Mouse (Mus musculus) MEL (cell line): ENCODE measurements around the gene Nrip2. TPM values are rescaled to one million over a fixed set of nuclear protein-coding genes. Genes with fewer than 3 reads are reported as not detected.

Source experiments
- DNase-seq: peaks from one replicate; pipeline ENCODE4 v3.0.0; 2011; ENCODE audit warnings: low read depth, low spot score
- H3K27ac ChIP-seq: 2 replicates; pipeline ENCODE4 v1.5.1; 2012; ENCODE audit warnings: low read depth, mild to moderate bottlenecking, control low read depth, low read length, moderate library complexity; ENCODE audit not compliant: control insufficient read depth
- H3K27me3 ChIP-seq, 2 experiments: fragments of 150-350 bp in 1 of 2; sonication (generic) in 1 of 2; 2 replicates each; pipeline ENCODE4 v1.6.1; 2012; ENCODE audit warnings: low read length in 2 of 2, mild to moderate bottlenecking in 2 of 2, improper control_type of control experiment in 1 of 2, moderate library complexity in 1 of 2; ENCODE audit not compliant: insufficient read depth in 2 of 2, control insufficient read depth in 1 of 2
- H3K36me3 ChIP-seq, 2 experiments: 2 replicates each; pipeline ENCODE4 v1.6.1; 2012 to 2014; ENCODE audit warnings: low read length in 2 of 2, improper control_type of control experiment in 1 of 2, inconsistent platforms in 1 of 2, mild to moderate bottlenecking in 1 of 2; ENCODE audit not compliant: insufficient read depth in 2 of 2, control insufficient read depth in 1 of 2
- H3K4me1 ChIP-seq, 2 experiments: fragments of 150-350 bp in 1 of 2; sonication (generic) in 1 of 2; 2 replicates each; pipeline ENCODE4 v1.6.1; 2012; ENCODE audit warnings: low read length in 2 of 2, improper control_type of control experiment in 1 of 2, mild to moderate bottlenecking in 1 of 2; ENCODE audit not compliant: insufficient read depth in 2 of 2, control insufficient read depth in 1 of 2
- H3K4me3 ChIP-seq, 2 experiments: fragments of 150-350 bp in 1 of 2; sonication (generic) in 1 of 2; 2 replicates each; pipeline ENCODE4 v1.5.1; 2012; ENCODE audit warnings: low read depth in 2 of 2, low read length in 2 of 2, mild to moderate bottlenecking in 2 of 2, moderate library complexity in 2 of 2, control low read depth in 1 of 2, improper control_type of control experiment in 1 of 2; ENCODE audit not compliant: control insufficient read depth in 1 of 2, insufficient read depth in 1 of 2
- H3K79me2 ChIP-seq: 2 replicates; pipeline ENCODE4 v1.6.1; 2012; ENCODE audit warnings: mild to moderate bottlenecking, low read length, moderate library complexity; ENCODE audit not compliant: control insufficient read depth, poor library complexity, insufficient read depth
- H3K9ac ChIP-seq: 2 replicates; pipeline ENCODE4 v1.6.1; 2012; ENCODE audit warnings: low read depth, mild to moderate bottlenecking, control low read depth, low read length, moderate library complexity; ENCODE audit not compliant: control insufficient read depth, poor library complexity, severe bottlenecking
- H3K9me3 ChIP-seq: fragments of 150-350 bp; sonication (generic); replicated peaks from 2 replicates; pipeline ENCODE4 v1.6.1; 2012; ENCODE audit warnings: mild to moderate bottlenecking, low read length, improper control_type of control experiment, moderate library complexity; ENCODE audit not compliant: insufficient read depth
- CHD1 ChIP-seq: IDR thresholded peaks from 2 replicates; pipeline ENCODE4 v1.6.1; 2012; ENCODE audit warnings: low read depth, mild to moderate bottlenecking, inconsistent platforms, low read length, improper control_type of control experiment
- CHD2 ChIP-seq: IDR thresholded peaks from 2 replicates; pipeline ENCODE4 v1.6.1; 2011; ENCODE audit warnings: low read length, improper control_type of control experiment
- CTCF ChIP-seq, 3 experiments: IDR thresholded peaks in 2 of 3; conservative IDR thresholded peaks in 1 of 3; 2 replicates each; pipeline ENCODE4 v1.5.1; 2011 to 2012; ENCODE audit warnings: low read length in 3 of 3, low read depth in 2 of 3, mild to moderate bottlenecking in 2 of 3, improper control_type of control experiment in 1 of 3, inconsistent platforms in 1 of 3, mixed read lengths in 1 of 3, moderate library complexity in 1 of 3; ENCODE audit not compliant: control insufficient read depth in 1 of 3, insufficient read depth in 1 of 3, poor library complexity in 1 of 3, severe bottlenecking in 1 of 3
- E2F4 ChIP-seq: IDR thresholded peaks from 2 replicates; pipeline ENCODE4 v1.6.1; 2011; ENCODE audit warnings: low read depth, low read length, improper control_type of control experiment, borderline replicate concordance
- ETS1 ChIP-seq: IDR thresholded peaks from 2 replicates; pipeline ENCODE4 v1.6.1; 2012; ENCODE audit warnings: low read depth, mild to moderate bottlenecking, inconsistent platforms, low read length, improper control_type of control experiment, moderate library complexity
- HCFC1 ChIP-seq: IDR thresholded peaks from 2 replicates; pipeline ENCODE4 v1.6.1; 2012; ENCODE audit warnings: low read depth, mild to moderate bottlenecking, inconsistent platforms, low read length, improper control_type of control experiment, moderate library complexity
- JUND ChIP-seq: IDR thresholded peaks from 2 replicates; pipeline ENCODE4 v1.6.1; 2011; ENCODE audit warnings: low read depth, mild to moderate bottlenecking, improper control_type of control experiment, low read length
- MAFK ChIP-seq: IDR thresholded peaks from 2 replicates; pipeline ENCODE4 v1.6.1; 2011; ENCODE audit warnings: low read depth, mild to moderate bottlenecking, low read length, improper control_type of control experiment, borderline replicate concordance
- MAX ChIP-seq: IDR thresholded peaks from 2 replicates; pipeline ENCODE4 v1.6.1; 2011; ENCODE audit warnings: low read length, improper control_type of control experiment
- MEF2A ChIP-seq: IDR thresholded peaks from 2 replicates; pipeline ENCODE4 v1.6.1; 2014; ENCODE audit warnings: low read depth, mild to moderate bottlenecking, inconsistent platforms, low read length, improper control_type of control experiment; ENCODE audit not compliant: poor library complexity, insufficient replicate concordance, severe bottlenecking; ENCODE audit errors: extremely low read depth
- MXI1 ChIP-seq: IDR thresholded peaks from 2 replicates; pipeline ENCODE4 v1.6.1; 2011; ENCODE audit warnings: mild to moderate bottlenecking, low read depth, low read length, improper control_type of control experiment
- MYB ChIP-seq: IDR thresholded peaks from 2 replicates; pipeline ENCODE4 v1.6.1; 2011; ENCODE audit warnings: mild to moderate bottlenecking, low read depth, low read length, improper control_type of control experiment
- MYC ChIP-seq: IDR thresholded peaks from 2 replicates; pipeline ENCODE4 v1.6.1; 2011; ENCODE audit warnings: low read depth, mild to moderate bottlenecking, low read length, improper control_type of control experiment, moderate library complexity
- NELFE ChIP-seq: IDR thresholded peaks from 2 replicates; pipeline ENCODE4 v1.6.1; 2011; ENCODE audit warnings: low read depth, low read length, improper control_type of control experiment
- NRF1 ChIP-seq: IDR thresholded peaks from 2 replicates; pipeline ENCODE4 v1.6.1; 2014; ENCODE audit warnings: low read depth, mild to moderate bottlenecking, inconsistent platforms, low read length, improper control_type of control experiment, moderate library complexity; ENCODE audit not compliant: poor library complexity, insufficient read depth, severe bottlenecking
- POLR2AphosphoS2 ChIP-seq: IDR thresholded peaks from 2 replicates; pipeline ENCODE4 v1.6.1; 2011; ENCODE audit warnings: low read length, improper control_type of control experiment
- RAD21 ChIP-seq: IDR thresholded peaks from 2 replicates; pipeline ENCODE4 v1.6.1; 2011; ENCODE audit warnings: mild to moderate bottlenecking, low read depth, low read length, improper control_type of control experiment
- SIN3A ChIP-seq: IDR thresholded peaks from 2 replicates; pipeline ENCODE4 v1.6.1; 2012; ENCODE audit warnings: low read length, improper control_type of control experiment, inconsistent platforms
- SMC3 ChIP-seq: IDR thresholded peaks from 2 replicates; pipeline ENCODE4 v1.6.1; 2011; ENCODE audit warnings: low read depth, low read length, improper control_type of control experiment
- TCF12 ChIP-seq: IDR thresholded peaks from 2 replicates; pipeline ENCODE4 v1.6.1; 2014; ENCODE audit warnings: low read depth, mild to moderate bottlenecking, inconsistent platforms, low read length, improper control_type of control experiment, moderate library complexity
- UBTF ChIP-seq: IDR thresholded peaks from 2 replicates; pipeline ENCODE4 v1.6.1; 2012; ENCODE audit warnings: low read depth, mild to moderate bottlenecking, inconsistent platforms, low read length, improper control_type of control experiment, moderate library complexity, borderline replicate concordance; ENCODE audit not compliant: insufficient read depth
- USF2 ChIP-seq, 2 experiments: IDR thresholded peaks; 2 replicates each; pipeline ENCODE4 v1.6.1; 2011 to 2012; ENCODE audit warnings: improper control_type of control experiment in 2 of 2, low read length in 2 of 2, borderline replicate concordance in 1 of 2, inconsistent platforms in 1 of 2, low read depth in 1 of 2, mild to moderate bottlenecking in 1 of 2; ENCODE audit not compliant: insufficient read depth in 1 of 2
- ZMIZ1 ChIP-seq: IDR thresholded peaks from 2 replicates; pipeline ENCODE4 v1.6.1; 2012; ENCODE audit warnings: low read depth, mild to moderate bottlenecking, inconsistent platforms, low read length, improper control_type of control experiment, moderate library complexity
- polyA plus RNA-seq, 2 experiments: library from polyadenylated mRNA; stranded (reverse) in 1 of 2; unstranded in 1 of 2; fragments of >175 nt in 1 of 2; fragments of >200 nt in 1 of 2; gene quantifications; 2 replicates each; pipeline versions ENCODE4 v1.2.1 to v1.2.4; 2012; ENCODE audit warnings: low replicate concordance in 2 of 2, low read depth in 1 of 2; ENCODE audit not compliant: insufficient read length in 2 of 2, insufficient read depth in 1 of 2, missing spikeins in 1 of 2
- total RNA-seq: library from RNA; depleted of rRNA; stranded (reverse); fragments of 300-350 nt; gene quantifications from 2 replicates; pipeline ENCODE4 v1.2.3, GENCODE M21; 2012

Gene Nrip2
- total and polyA plus RNA-seq, 3 experiments = 0.04 to 0.86 TPM; not detected in 1

- Histone ChIP-seq H3K9me3 (no peaks in the 10 kb centered on the region), H3K27ac (no peak overlapping the region), H3K36me3 (no peaks in the 10 kb centered on the region), H3K79me2 (no peaks in the 10 kb centered on the region), H3K4me1 (no peaks in the 10 kb centered on the region), H3K9ac (no peak overlapping the region), H3K4me3 (no peak overlapping the region), H3K27me3 (no peaks in the 10 kb centered on the region; a peak in 1 of 4 replicates)
- DNase-seq = no peak
- no peak for TF ChIP-seq SMC3
- TF ChIP-seq RAD21 = no peak
- no peak for TF ChIP-seq MAFK
- TF ChIP-seq MXI1 = no peak
- TF ChIP-seq SIN3A = no peak
- TF ChIP-seq CTCF (IDR thresholded peaks at IDR 0.05 in 2 of 3, conservative IDR thresholded peaks at IDR 0.05 in 1 of 3; ENCODE audit: control insufficient read depth in 1 of 3, insufficient read depth in 1 of 3, low read depth in 2 of 3, low read length in 3 of 3, poor library complexity in 1 of 3, severe bottlenecking in 1 of 3) = no peak
- TF ChIP-seq MAX = no peak
- no peak for TF ChIP-seq CHD1
- no peak for TF ChIP-seq TCF12
- no peak for TF ChIP-seq HCFC1
- TF ChIP-seq CHD2 = no peak
- no peak for TF ChIP-seq E2F4
Observed at GRCm38 (mm10) chr6:128455835-128456605, 56.9 kb downstream of the Nrip2 start.

- Histone ChIP-seq H3K79me2 (no peaks in the 10 kb centered on the region), H3K27me3 (no peaks in the 10 kb centered on the region; a peak in 1 of 4 replicates), H3K4me1 (no peaks in the 10 kb centered on the region), H3K36me3 (no peaks in the 10 kb centered on the region), H3K9ac (no peak overlapping the region), H3K4me3 (no peak overlapping the region), H3K27ac (no peak overlapping the region), H3K9me3 (no peaks in the 10 kb centered on the region)
- no peak for TF ChIP-seq HCFC1
- no peak for TF ChIP-seq MYC
- no peak for TF ChIP-seq POLR2AphosphoS2
- no peak for TF ChIP-seq UBTF
- TF ChIP-seq JUND = no peak
- no peak for TF ChIP-seq ZMIZ1
- no peak for TF ChIP-seq MEF2A
- TF ChIP-seq CHD2 = no peak
- TF ChIP-seq RAD21 = no peak
- TF ChIP-seq NELFE = no peak
- no peak for TF ChIP-seq TCF12
- TF ChIP-seq MYB = no peak
- no peak for TF ChIP-seq SIN3A
- no peak for TF ChIP-seq MAX
- no peak for TF ChIP-seq NRF1
- no peak for TF ChIP-seq ETS1
- TF ChIP-seq CHD1 = no peak
- TF ChIP-seq USF2 (IDR thresholded peaks at IDR 0.05; ENCODE audit: borderline replicate concordance in 1 of 2, insufficient read depth in 1 of 2, low read depth in 1 of 2, low read length in 2 of 2) = no peak
- DNase-seq = no peak
Observed at GRCm38 (mm10) chr6:128457186-128457585, 58.1 kb downstream of the Nrip2 start.
